Mouse (Mus musculus) gastrocnemius, postnatal 14 days (tissue): ENCODE data around the gene Defb21. TPM values are rescaled to one million over a fixed set of nuclear protein-coding genes. Genes with fewer than 3 reads are reported as not detected.

Source experiments
- DNase-seq: peaks from one replicate; pipeline ENCODE4 v3.0.0; 2021; ENCODE audit warnings: mixed read lengths
- intact Hi-C: fragments of 180-260 bp; cut with DNase I; formaldehyde crosslinking; loops from one replicate; pipeline ENCODE4 v1.15.1; 2025; ENCODE audit warnings: low total_unique reads
- total RNA-seq, 2 experiments: library from RNA; stranded (reverse); gene quantifications; 2 replicates each; pipeline ENCODE4 v1.2.3; 2021

Gene Defb21
- total RNA-seq, 2 experiments from 2014 or later, result not detected

- DNase-seq, result no peak
- intact Hi-C loops, result no loop called here
These were observed 27.5 kb downstream of the Defb21 start for GRCm38 (mm10) chr2:152600076-152600475.

DNA sequence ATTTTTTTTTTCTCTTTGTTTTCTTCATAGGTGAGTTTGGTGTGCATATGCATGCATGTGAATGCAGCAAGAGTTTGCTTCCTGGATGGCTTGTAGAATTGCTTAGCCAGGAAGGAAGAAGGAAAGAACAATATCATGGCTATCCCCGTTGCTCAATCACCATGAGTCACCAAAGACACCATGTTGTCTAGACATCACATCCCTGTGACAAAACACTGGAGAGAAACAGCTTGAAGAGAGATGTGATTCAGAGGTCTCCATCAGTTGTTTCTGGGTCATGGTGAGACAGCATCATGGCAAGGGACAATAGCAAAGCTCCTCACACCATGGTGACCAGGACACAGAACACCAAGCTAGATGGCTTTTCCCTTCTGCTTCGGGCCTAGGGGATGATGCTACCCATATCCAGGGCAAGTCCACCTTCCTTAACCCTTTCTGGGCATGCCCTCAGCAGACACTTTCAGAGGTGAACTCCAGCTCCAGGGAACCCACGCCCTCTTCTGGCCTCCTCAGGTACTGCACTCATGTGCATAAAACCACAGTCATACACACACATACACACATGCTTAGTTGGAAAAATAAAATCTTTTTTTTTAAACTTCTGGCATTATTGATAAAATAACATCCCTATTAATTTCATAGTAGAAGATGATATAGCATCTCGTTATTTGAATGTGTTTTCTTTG is 28.9 kb downstream of the Defb21 start:
- intact Hi-C loops, result no loop called here
- no peak for DNase-seq

DNA sequence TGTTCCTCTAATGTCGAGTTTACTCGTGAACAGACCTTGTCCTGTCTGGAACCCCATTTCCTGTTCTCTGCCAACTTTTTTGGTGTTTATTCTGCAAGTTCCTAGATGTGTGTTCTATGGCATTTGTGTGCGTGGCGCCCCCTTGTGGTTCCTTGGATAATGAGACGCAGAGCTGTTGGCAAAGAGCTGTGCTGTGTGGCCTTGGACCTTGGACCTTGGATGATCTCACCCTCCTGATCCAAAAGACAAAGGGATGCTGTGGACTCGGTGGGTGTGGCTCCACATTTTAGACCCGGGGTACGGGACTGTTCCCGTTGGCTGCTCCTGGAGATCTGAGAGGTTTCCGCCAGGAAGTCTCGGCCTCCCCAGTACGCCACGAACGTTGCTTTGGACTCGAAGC is 31.5 kb downstream of the Defb21 start, which contains the start of gene Defb36:
Gene Defb36, plus strand, starts transcription at position 271 of the 400 bp plus-strand sequence.
- intact Hi-C loops, result no loop called here
- DNase-seq, result peak; percentile 47

- DNase-seq, result no peak
- intact Hi-C loops, result no loop called here
These were observed 35.2 kb downstream of the Defb21 start for GRCm38 (mm10) chr2:152607746-152608145.

DNA sequence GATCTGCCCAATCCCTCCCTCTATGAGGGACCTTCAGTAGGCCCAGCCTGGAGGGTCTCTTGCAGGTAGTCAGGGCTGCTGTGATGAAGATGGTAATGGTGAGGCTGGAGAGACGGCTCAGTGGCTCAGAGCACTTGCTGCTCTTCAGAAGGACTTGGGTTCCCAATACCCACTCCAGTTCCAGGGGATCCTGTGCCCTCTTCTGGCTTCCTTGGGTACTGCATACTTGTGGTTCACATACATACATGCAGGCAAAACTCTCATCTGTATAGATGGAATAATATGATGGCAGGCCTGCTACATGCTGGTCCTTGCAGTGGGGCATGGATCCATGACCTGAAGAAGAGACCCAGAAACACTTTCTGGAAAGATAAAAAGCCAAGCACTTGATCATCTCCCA is 36.2 kb downstream of the Defb21 start:
- intact Hi-C loops, result no loop called here

GRCm38 (mm10) chr2:152612193-152612592 is 39.6 kb downstream of the Defb21 start:
- DNase-seq, result no peak
- intact Hi-C loops, result no loop called here

More for the DNA sequence above, 36.2 kb downstream of the Defb21 start:
- DNase-seq, result no peak

GRCm38 (mm10) chr2:152615563-152615962 is 43.0 kb downstream of the Defb21 start:
- DNase-seq, result peak; percentile 28
- intact Hi-C loops, result loop anchor here (5.0 kb wide), 1 partner anchor 42 kb away; no protein-coding TSS in a partner anchor

DNA sequence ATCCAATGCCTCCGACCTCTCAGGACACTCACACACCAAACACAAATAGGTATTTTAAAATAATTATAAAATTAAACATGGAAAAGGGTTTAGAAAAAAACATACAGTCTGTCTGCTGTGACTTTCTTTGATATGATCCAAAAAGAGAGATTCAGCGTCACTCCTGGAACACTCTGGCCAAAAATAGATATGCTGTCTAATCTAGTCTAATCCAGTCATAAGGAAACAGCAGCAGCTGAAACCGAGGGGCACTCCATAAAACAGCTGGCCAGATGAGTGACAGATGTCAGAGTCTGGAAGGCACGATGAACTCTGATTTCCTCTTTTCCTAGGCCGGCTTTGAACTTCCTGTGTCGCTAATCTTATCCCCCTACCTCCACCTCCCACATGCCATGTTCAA is 43.9 kb downstream of the Defb21 start:
- no peak for DNase-seq
- intact Hi-C loops, result loop anchor here (5.0 kb wide), 1 partner anchor 41 kb away; no protein-coding TSS in a partner anchor

- intact Hi-C loops, result loop anchor here (5.0 kb wide), 1 partner anchor 40 kb away; no protein-coding TSS in a partner anchor
- no peak for DNase-seq
These were observed 44.8 kb downstream of the Defb21 start for GRCm38 (mm10) chr2:152617374-152617773.

DNA sequence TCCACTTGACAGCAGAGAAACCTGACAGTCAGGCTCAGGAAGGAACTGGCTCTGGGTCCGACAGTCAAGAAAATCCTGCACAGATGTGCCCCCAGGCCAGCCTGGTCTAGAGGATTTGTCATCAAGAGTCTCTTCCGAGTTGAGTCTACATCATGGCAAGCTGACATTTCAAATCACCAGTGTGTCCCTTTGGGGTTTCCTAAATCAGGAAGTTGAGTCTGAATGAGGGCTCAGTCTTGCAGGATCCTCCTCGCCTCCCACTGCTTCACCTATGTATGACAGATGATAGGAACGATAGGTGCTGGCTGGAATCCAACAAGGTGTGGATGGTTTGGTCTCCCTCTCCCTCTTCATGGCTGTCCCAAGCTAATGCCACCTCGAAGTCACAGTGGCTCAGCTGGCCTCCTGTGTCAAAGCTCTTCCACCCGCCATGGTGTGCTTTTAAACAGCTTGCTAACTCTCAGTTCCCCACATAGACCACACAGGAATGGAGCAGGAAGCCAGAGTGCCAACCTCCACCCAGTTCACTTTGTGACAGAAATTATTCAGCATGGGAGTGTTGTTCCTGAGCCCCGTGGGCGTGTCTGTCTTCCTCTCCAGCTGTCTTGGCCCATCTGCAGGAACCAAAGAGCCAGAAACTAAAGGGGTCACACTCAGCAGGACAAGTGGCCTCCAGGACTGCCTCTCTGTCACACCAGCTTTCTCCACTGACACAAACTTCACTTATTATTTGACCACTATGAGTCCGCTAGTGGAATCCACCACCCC is 48.0 kb downstream of the Defb21 start:
- peak; percentile 53 for DNase-seq
- intact Hi-C loops, result no loop called here

DNA sequence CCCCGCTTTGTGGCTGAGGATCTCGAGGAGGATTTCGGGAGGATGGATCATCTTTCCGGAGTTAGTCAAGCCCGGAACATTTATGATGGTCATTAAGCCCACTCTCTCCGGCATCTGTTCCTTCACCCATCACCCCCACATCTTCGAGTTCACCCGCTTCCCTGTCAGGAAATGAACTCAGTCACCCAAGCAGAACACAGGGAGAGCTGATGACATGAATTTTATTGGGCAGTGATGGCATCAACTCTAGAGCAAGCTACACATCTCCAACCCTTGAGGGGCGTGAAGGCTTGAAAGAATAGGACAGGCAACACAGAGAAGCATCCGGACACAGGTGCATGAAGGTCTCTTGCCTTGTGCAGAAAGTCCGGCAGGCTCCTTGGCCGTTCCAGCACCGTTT is 49.6 kb downstream of the Defb21 start:
- no peak for DNase-seq
- intact Hi-C loops, result no loop called here

DNA sequence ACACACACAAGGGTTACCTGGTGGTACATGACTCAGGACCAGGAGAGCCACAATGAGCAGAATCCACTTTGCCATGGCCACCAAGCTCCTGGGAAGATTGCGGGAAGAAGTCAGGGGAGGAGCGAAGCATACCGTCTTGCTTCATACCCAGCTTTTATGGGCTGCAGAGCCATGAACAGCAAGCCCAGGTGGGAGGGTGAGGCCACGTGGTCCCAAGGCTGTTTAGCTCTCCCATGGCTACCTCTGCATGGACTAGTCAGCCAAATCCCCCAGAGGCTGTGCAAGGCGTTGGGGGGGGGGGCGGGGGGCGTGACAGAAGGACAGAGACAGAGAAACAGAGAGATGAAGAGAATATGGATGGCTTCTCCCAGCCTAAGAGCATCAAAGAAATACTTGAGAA is 50.4 kb downstream of the Defb21 start, which contains the start of gene Defb25:
Gene Defb25, minus strand, starts transcription at position 101 of the 400 bp plus-strand sequence.
- intact Hi-C loops, result no loop called here
- no peak for DNase-seq

Other genes starting within 250 kb of the Defb21 start
- gene Rbck1, start 240.1 kb upstream of the Defb21 start, total RNA-seq, result 10 to 100 TPM; 31.1 to 34.8 TPM
- 1 to 10 TPM; 1.0 to 1.6 TPM for gene Trib3, start 228.7 kb upstream of the Defb21 start, total RNA-seq
- not detected for gene Nrsn2, start 196.1 kb upstream of the Defb21 start, total RNA-seq
- gene Sox12, start 174.7 kb upstream of the Defb21 start, total RNA-seq, result 1 to 10 TPM; 2.9 to 4.3 TPM
- 1 to 10 TPM; 2.7 to 3.2 TPM for gene Zcchc3, start 157.7 kb upstream of the Defb21 start, total RNA-seq
- not detected for gene 6820408C15Rik, start 157.2 kb upstream of the Defb21 start, total RNA-seq
- not detected for gene Defb23, start 108.1 kb upstream of the Defb21 start, total RNA-seq
- not detected for gene Defb20, start 95.7 kb upstream of the Defb21 start, total RNA-seq
- gene Defb22, start 82.6 kb upstream of the Defb21 start, total RNA-seq, result not detected
- not detected for gene Defb26, start 61.1 kb upstream of the Defb21 start, total RNA-seq
- not detected for gene Defb28, start 54.5 kb upstream of the Defb21 start, total RNA-seq
- not detected for gene Defb29, start 32.6 kb upstream of the Defb21 start, total RNA-seq
- not detected for gene Gm17416, start 3.4 kb upstream of the Defb21 start, total RNA-seq
- not detected for gene Defb19, start 7.6 kb downstream of the Defb21 start, total RNA-seq
- not detected for gene Defb45, start 26.7 kb downstream of the Defb21 start, total RNA-seq
- not detected for gene Defb36, start 31.6 kb downstream of the Defb21 start, total RNA-seq
- 1 to 10 TPM; 1.3 to 1.4 TPM for gene Defb25, start 50.3 kb downstream of the Defb21 start, total RNA-seq
- gene Rem1, start 54.2 kb downstream of the Defb21 start, total RNA-seq, result 1 to 10 TPM; 5.2 to 7.3 TPM
- gene H13, start 96.7 kb downstream of the Defb21 start, total RNA-seq, result 10 to 100 TPM; 45.8 to 49.1 TPM
- 10 to 100 TPM; 11.9 to 13.8 TPM for gene Mcts2, start 114.3 kb downstream of the Defb21 start, total RNA-seq
- 10 to 100 TPM; 12.5 to 17.3 TPM for gene Id1, start 163.5 kb downstream of the Defb21 start, total RNA-seq
- 1 to 10 TPM; 5.9 to 6.0 TPM for gene Cox4i2, start 181.4 kb downstream of the Defb21 start, total RNA-seq